Mouse (Mus musculus) C2C12 (cell line): ENCODE measurements around the gene H2-Ke6. TPM values are rescaled to one million over a fixed set of nuclear protein-coding genes. Genes with fewer than 3 reads are reported as not detected.

Experiments
- H3K27me3 ChIP-seq: one replicate; pipeline ENCODE4 v1.6.1; 2011; ENCODE audit not compliant: control insufficient read depth, insufficient read depth, insufficient read length
- H3K36me3 ChIP-seq: one replicate; pipeline ENCODE4 v1.6.1; 2011; ENCODE audit not compliant: control insufficient read depth, insufficient read depth
- H3K4me3 ChIP-seq: one replicate; pipeline ENCODE4 v1.5.1; 2011; ENCODE audit warnings: mild to moderate bottlenecking, control low read depth; ENCODE audit not compliant: poor library complexity, insufficient read depth, severe bottlenecking
- H3K79me2 ChIP-seq: one replicate; pipeline ENCODE4 v1.6.1; 2011; ENCODE audit not compliant: control insufficient read depth, insufficient read depth
- H3K79me3 ChIP-seq: one replicate; pipeline ENCODE4 v1.6.1; 2011; ENCODE audit warnings: low read depth, control low read depth
- H3ac ChIP-seq: one replicate; pipeline ENCODE3; 2011; ENCODE audit warnings: low read depth; ENCODE audit not compliant: control insufficient read depth, insufficient read length
- CEBPB ChIP-seq: IDR thresholded peaks from one replicate; pipeline ENCODE4 v1.6.1; 2011; ENCODE audit warnings: low read depth, mild to moderate bottlenecking, control low read depth, moderate library complexity
- CTCF ChIP-seq: IDR thresholded peaks from one replicate; pipeline ENCODE4 v1.5.1; 2011; ENCODE audit not compliant: control insufficient read depth, insufficient read depth, insufficient read length
- FOSL1 ChIP-seq: IDR thresholded peaks from one replicate; pipeline ENCODE4 v1.8.0; 2011; ENCODE audit warnings: mild to moderate bottlenecking, low read length; ENCODE audit not compliant: poor library complexity, insufficient read depth, severe bottlenecking
- MAX ChIP-seq: IDR thresholded peaks from one replicate; pipeline ENCODE4 v1.6.1; 2011; ENCODE audit warnings: mild to moderate bottlenecking, control low read depth
- MYOD1 ChIP-seq: IDR thresholded peaks from one replicate; pipeline ENCODE4 v1.6.1; 2011; ENCODE audit warnings: low read depth; ENCODE audit not compliant: control insufficient read depth, insufficient read length
- MYOG ChIP-seq: IDR thresholded peaks from one replicate; pipeline ENCODE4 v1.6.1; 2011; ENCODE audit not compliant: control insufficient read depth, insufficient read length; ENCODE audit errors: extremely low read depth
- USF1 ChIP-seq: IDR thresholded peaks from one replicate; pipeline ENCODE4 v1.6.1; 2011; ENCODE audit warnings: low read depth, mild to moderate bottlenecking, control low read depth, moderate library complexity
- polyA plus RNA-seq: library from polyadenylated mRNA; unstranded; fragments of >200 nt; fragmentation: generic; extraction: Trizol; gene quantifications from one replicate; pipeline ENCODE4 v1.2.1, GENCODE M21; 2012; ENCODE audit warnings: missing spikeins

H2-Ke6 gene
- polyA plus RNA-seq, 1 experiment, result 17.6 TPM

- no peaks in the 10 kb centered on the region for H3K27me3 ChIP-seq
- peaks cover 25% of the 10 kb centered on the region for H3K36me3 ChIP-seq
- H3ac ChIP-seq, result no peak overlapping the region
- TF ChIP-seq MAX, result no peak
- TF ChIP-seq MYOG, result no peak
- TF ChIP-seq FOSL1, result no peak
- no peak for TF ChIP-seq USF1
- TF ChIP-seq CEBPB, result no peak
- TF ChIP-seq MYOD1, result no peak
- TF ChIP-seq CTCF, result no peak
- no peak overlapping the region for H3K4me3 ChIP-seq
- peaks cover 6% of the 10 kb centered on the region for H3K79me3 ChIP-seq
- peaks cover 23% of the 10 kb centered on the region for H3K79me2 ChIP-seq
These were observed 9.4 kb upstream of the H2-Ke6 start for GRCm38 (mm10) chr17:34037241-34037640.

DNA sequence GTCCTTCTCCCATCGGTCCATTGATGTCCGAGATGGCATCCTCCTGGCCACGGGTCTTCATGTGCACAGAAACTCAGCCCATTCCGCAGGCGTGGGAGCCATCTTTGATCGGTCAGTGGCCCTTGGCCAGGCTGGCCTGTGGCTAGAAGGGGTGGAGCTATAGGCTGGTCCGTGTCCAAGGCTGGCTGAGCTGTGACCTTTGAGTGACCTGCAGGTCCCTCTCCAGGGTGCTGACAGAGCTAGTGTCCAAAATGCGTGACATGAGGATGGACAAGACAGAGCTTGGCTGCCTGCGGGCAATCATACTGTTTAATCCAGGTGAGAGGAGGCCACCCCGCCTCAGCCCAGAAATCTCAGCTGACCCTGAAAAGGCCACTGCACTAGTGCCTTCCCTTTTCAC is 8.8 kb upstream of the H2-Ke6 start:
- H3K36me3 ChIP-seq, result peaks cover 25% of the 10 kb centered on the region
- H3K79me2 ChIP-seq, result peaks cover 26% of the 10 kb centered on the region
- H3K79me3 ChIP-seq, result peaks cover 6% of the 10 kb centered on the region
- H3K4me3 ChIP-seq, result no peak overlapping the region
- no peaks in the 10 kb centered on the region for H3K27me3 ChIP-seq
- H3ac ChIP-seq, result no peak overlapping the region
- TF ChIP-seq MAX (no peak), USF1 (no peak), MYOD1 (no peak), CTCF (no peak), MYOG (no peak), CEBPB (no peak), FOSL1 (no peak)

DNA sequence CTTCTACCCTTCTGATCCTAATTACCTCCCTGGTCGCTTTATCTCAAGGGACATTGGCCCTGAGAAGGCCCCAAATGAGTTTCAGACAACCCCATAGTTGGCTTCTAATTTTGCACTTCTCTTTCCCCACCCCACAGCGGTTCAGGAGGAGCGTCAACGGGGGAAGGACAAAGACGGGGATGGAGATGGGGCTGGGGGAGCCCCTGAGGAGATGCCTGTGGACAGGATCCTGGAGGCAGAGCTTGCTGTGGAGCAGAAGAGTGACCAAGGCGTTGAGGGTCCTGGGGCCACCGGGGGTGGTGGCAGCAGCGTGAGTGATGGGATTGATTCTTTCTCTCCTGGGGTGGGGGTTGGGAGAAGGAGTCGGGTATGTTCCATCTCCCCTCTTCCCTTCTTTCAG is 7.7 kb upstream of the H2-Ke6 start:
- peaks cover 25% of the 10 kb centered on the region for H3K36me3 ChIP-seq
- H3K27me3 ChIP-seq, result no peaks in the 10 kb centered on the region
- peaks cover 35% of the 10 kb centered on the region for H3K79me2 ChIP-seq
- peaks cover 14% of the 10 kb centered on the region for H3K79me3 ChIP-seq
- TF ChIP-seq FOSL1, result no peak
- no peak overlapping the region for H3ac ChIP-seq
- H3K4me3 ChIP-seq, result no peak overlapping the region

DNA sequence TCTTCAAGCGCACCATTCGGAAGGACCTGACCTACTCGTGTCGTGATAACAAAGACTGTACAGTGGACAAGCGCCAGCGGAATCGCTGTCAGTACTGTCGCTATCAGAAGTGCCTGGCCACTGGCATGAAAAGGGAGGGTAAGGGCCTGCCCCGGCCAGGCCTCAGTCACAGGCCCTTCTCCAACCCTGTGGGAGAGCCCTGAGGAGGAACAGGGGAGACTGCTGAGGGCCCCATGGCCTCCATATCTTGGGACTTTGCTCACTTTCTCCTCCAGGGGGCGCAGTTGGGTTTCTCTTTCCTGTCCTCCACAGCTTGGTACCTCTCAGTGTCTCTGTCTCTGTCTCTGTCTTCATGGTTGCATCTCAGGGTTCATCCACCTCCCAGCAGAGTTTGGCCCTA is 6.2 kb upstream of the H2-Ke6 start:
- TF ChIP-seq USF1 (no peak), CEBPB (no peak), CTCF (peak; percentile 38), MYOD1 (no peak)
- H3K27me3 ChIP-seq, result no peaks in the 10 kb centered on the region
- H3K36me3 ChIP-seq, result peaks cover 38% of the 10 kb centered on the region

DNA sequence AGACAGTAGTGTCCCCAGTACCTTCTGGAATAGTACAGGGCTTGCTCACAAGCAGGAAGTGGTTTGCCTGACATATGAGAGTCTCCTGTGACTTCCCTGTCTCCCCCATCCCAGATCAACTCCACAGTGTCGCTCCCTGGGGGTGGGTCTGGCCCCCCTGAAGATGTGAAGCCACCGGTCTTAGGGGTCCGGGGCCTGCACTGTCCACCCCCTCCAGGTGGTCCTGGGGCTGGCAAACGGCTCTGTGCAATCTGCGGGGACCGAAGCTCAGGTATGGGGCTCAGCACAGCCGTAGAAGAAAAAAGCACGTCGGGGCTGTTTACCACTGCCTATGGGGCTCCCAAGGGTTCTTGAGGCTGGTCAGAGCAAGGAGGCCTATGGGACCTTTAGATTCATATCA is 5.6 kb upstream of the H2-Ke6 start:
- Histone ChIP-seq H3K4me3 (peak overlapping the region; percentile 15), H3K27me3 (no peaks in the 10 kb centered on the region), H3K36me3 (peaks cover 44% of the 10 kb centered on the region), H3K79me2 (peaks cover 55% of the 10 kb centered on the region), H3K79me3 (peaks cover 32% of the 10 kb centered on the region), H3ac (peak overlapping the region; percentile 91)
- no peak for TF ChIP-seq MYOG
- no peak for TF ChIP-seq MAX
- TF ChIP-seq FOSL1, result no peak
- no peak for TF ChIP-seq CEBPB
- TF ChIP-seq CTCF, result no peak
- no peak for TF ChIP-seq MYOD1
- TF ChIP-seq USF1, result no peak

More for the DNA sequence above, 6.2 kb upstream of the H2-Ke6 start:
- H3K79me3 ChIP-seq, result peaks cover 29% of the 10 kb centered on the region
- peaks cover 49% of the 10 kb centered on the region for H3K79me2 ChIP-seq
- H3ac ChIP-seq, result no peak overlapping the region
- H3K4me3 ChIP-seq, result no peak overlapping the region

- Histone ChIP-seq H3K36me3 (peaks cover 48% of the 10 kb centered on the region), H3K27me3 (no peaks in the 10 kb centered on the region), H3ac (peak overlapping the region; percentile 91), H3K79me3 (peaks cover 32% of the 10 kb centered on the region), H3K4me3 (peak overlapping the region; percentile 96), H3K79me2 (peaks cover 57% of the 10 kb centered on the region)
- TF ChIP-seq USF1, result no peak
- no peak for TF ChIP-seq FOSL1
- TF ChIP-seq MYOG, result no peak
- TF ChIP-seq CEBPB, result no peak
- no peak for TF ChIP-seq MAX
- no peak for TF ChIP-seq MYOD1
- no peak for TF ChIP-seq CTCF
These were observed 4.9 kb upstream of the H2-Ke6 start for GRCm38 (mm10) chr17:34032806-34033205.
